Mouse (Mus musculus): ENCODE measurements at regions not wholly inside any gene's neighbourhood (a gene's known extent, or its start where the extent isn't known, plus 50 kb on each side); places are given as distances from the start of the nearest gene placed in this dataset.

DNA sequence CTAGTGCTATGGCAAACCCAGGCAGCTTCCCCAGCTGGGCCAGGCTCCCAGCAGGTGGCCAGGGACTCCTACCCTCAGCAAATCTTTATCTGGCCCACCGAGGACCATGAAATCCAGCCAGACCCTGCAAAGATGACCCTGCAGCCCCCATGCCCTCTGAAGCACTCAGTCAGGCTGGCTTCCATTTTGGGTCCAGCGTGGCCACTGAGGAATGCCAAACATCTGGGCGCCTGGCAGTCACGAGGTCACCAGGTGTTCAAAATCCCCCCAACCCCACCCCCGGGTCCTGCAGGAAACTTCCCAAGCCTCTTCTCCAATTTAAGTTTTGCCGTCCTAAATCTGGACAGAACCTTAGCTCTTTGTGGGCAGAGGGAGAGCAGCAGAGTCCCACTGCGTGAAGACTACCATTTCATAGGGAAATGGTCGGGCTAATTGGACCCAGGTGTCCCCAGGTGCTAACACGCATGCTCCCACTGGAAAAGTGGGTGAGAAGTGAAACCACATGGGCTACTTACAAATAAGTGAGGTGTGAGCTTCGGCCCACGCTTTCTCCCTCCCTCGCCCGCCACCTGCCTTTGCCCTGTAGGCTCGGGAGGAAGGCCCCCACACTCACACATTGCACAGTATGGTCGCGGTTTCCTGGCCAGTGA lies 139.0 kb downstream of the En1 start:
- TF ChIP-seq CTCF (IDR thresholded peaks at IDR 0.05; ENCODE audit: extremely low read depth, insufficient read depth, low read length) (no peak), POLR2A (IDR thresholded peaks at IDR 0.05; ENCODE audit: extremely low read depth, insufficient read depth, low read length) (no peak)

Measured in cortical plate, adult 2 months (tissue).